Mouse (Mus musculus) embryonic facial prominence, embryonic 14.5 days (tissue): ENCODE results near the gene Ears2. TPM values are rescaled to one million over a fixed set of nuclear protein-coding genes. Genes with fewer than 3 reads are reported as not detected.

ENCODE experiments used
- ATAC-seq: fragments of 200-750 bp; cut with Nextera tagmentation; 2 replicates; pipeline ENCODE4 v1.8.0; 2017; ENCODE audit warnings: low read depth, moderate number of reproducible peaks, moderate TSS enrichment
- DNase-seq: peaks from one replicate; pipeline ENCODE4 v3.0.0-alpha.2; 2015; ENCODE audit warnings: low spot score
- H3K27ac ChIP-seq: fragments of 300-500 bp; sonication (generic); replicated peaks from 2 replicates; pipeline ENCODE4 v1.5.1; 2014; ENCODE audit warnings: low read depth, mild to moderate bottlenecking, low read length, moderate library complexity
- H3K27me3 ChIP-seq: fragments of 300-500 bp; sonication (generic); replicated peaks from 2 replicates; pipeline ENCODE4 v1.6.1; 2014; ENCODE audit warnings: low read length; ENCODE audit not compliant: control insufficient read depth, insufficient read depth
- H3K36me3 ChIP-seq: fragments of 300-500 bp; sonication (generic); 2 replicates; pipeline ENCODE4 v1.6.1; 2014; ENCODE audit warnings: low read length, mixed read lengths; ENCODE audit not compliant: control insufficient read depth, insufficient read depth
- H3K4me1 ChIP-seq: fragments of 300-500 bp; sonication (generic); 2 replicates; pipeline ENCODE4 v1.6.1; 2014; ENCODE audit warnings: antibody characterized with exemption, low read length; ENCODE audit not compliant: control insufficient read depth, insufficient read depth
- H3K4me2 ChIP-seq: fragments of 300-500 bp; sonication (generic); 2 replicates; pipeline ENCODE4 v1.6.1; 2014; ENCODE audit warnings: low read depth, mild to moderate bottlenecking, low read length, moderate library complexity, mixed read lengths
- H3K4me3 ChIP-seq: fragments of 300-500 bp; sonication (generic); 2 replicates; pipeline ENCODE4 v1.5.1; 2014; ENCODE audit warnings: low read depth, mild to moderate bottlenecking, low read length
- H3K9ac ChIP-seq: fragments of 300-500 bp; sonication (generic); 2 replicates; pipeline ENCODE4 v1.6.1; 2014; ENCODE audit warnings: low read depth, mild to moderate bottlenecking, low read length, moderate library complexity, mixed read lengths
- H3K9me3 ChIP-seq: fragments of 300-500 bp; sonication (generic); 2 replicates; pipeline ENCODE4 v1.6.1; 2016; ENCODE audit warnings: low read length; ENCODE audit not compliant: control insufficient read depth
- WGBS: fragments of 180-500 bp; shearing (Covaris S2); extraction: QIAGEN DNeasy Blood & Tissue Kit; methylation state at CpG from one replicate; pipeline ENCODE4 v1.1.7; 2014; 5-methylcytosine and 5-hydroxymethylcytosine counted together
- polyA plus RNA-seq: library from polyadenylated mRNA; unstranded; fragments of >200 nt; fragmentation: Nextera tagmentation; extraction: Ambion mirVana; gene quantifications from 2 replicates; pipeline ENCODE4 v1.2.1, GENCODE M21; 2014

Ears2 gene
- polyA plus RNA-seq, 1 experiment from 2014 or later = 17.3 TPM

GRCm38 (mm10) chr7:122022131-122022530 lies 44.9 kb downstream of the Ears2 start:
- 96% methylated on average over 2 of the region's 2 CpGs for WGBS

GRCm38 (mm10) chr7:122020667-122021354 lies 46.3 kb downstream of the Ears2 start, which contains the start of gene Gga2:
Gene Gga2 (minus strand): TSS chr7:122021222.
- Histone ChIP-seq H3K4me1 (peaks cover 10% of the 10 kb centered on the region), H3K4me3 (peak within 1 kb of the TSS; percentile 82), H3K27me3 (no peaks in the 10 kb centered on the region), H3K9ac (peak within 1 kb of the TSS; percentile 85), H3K27ac (peak within 1 kb of the TSS; percentile 81), H3K36me3 (no peaks in the 10 kb centered on the region), H3K9me3 (no peaks in the 10 kb centered on the region), H3K4me2 (peak within 1 kb of the TSS; percentile 84)
- ATAC-seq (peak; percentile 92), DNase-seq (peak; percentile 93)
- WGBS = 0% methylated on average over 32 of the region's 50 CpGs

More at GRCm38 (mm10) chr7:122022131-122022530, 44.9 kb downstream of the Ears2 start:
- ATAC-seq (no peak), DNase-seq (no peak)
- no peak overlapping the region for H3K4me2 ChIP-seq
- H3K9me3 ChIP-seq = no peaks in the 10 kb centered on the region
- no peak overlapping the region for H3K9ac ChIP-seq
- no peaks in the 10 kb centered on the region for H3K27me3 ChIP-seq
- no peaks in the 10 kb centered on the region for H3K36me3 ChIP-seq
- peaks cover 9% of the 10 kb centered on the region for H3K4me1 ChIP-seq
- H3K27ac ChIP-seq = no peak overlapping the region
- no peak overlapping the region for H3K4me3 ChIP-seq

DNA sequence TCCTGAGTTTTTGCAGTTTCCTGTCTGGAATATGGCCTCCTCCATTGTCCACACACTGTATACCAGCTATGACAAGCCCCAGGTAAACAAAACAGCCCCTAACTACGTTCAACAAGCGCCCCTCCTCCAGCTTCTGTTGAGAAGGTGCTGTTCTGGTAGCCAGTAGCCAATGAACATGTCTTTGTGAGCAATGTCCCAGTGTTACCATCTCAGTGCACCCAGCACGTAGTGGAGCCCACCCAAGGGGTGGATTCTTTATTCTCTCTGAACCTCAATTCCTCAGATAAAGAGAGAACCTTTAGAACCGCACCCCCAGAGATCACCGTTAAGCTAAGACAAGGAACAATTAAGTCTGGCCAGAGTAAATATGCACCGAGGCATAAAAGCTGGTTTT lies 46.8 kb downstream of the Ears2 start:
- Histone ChIP-seq H3K27me3 (no peaks in the 10 kb centered on the region), H3K4me1 (peaks cover 12% of the 10 kb centered on the region), H3K4me2 (peak overlapping the region; percentile 84), H3K9ac (peak overlapping the region; percentile 85), H3K27ac (peak overlapping the region; percentile 81), H3K9me3 (no peaks in the 10 kb centered on the region), H3K36me3 (no peaks in the 10 kb centered on the region), H3K4me3 (peak overlapping the region; percentile 82)
- DNase-seq (no peak), ATAC-seq (peak; percentile 13; the same call in 1 of the 2 replicates)
- 2% methylated on average over 6 of the region's 6 CpGs for WGBS

GRCm38 (mm10) chr7:122018978-122019377 lies 48.1 kb downstream of the Ears2 start:
- WGBS = 81% methylated on average over 7 of the region's 7 CpGs
- H3K27me3 ChIP-seq = no peaks in the 10 kb centered on the region
- H3K36me3 ChIP-seq = no peaks in the 10 kb centered on the region

DNA sequence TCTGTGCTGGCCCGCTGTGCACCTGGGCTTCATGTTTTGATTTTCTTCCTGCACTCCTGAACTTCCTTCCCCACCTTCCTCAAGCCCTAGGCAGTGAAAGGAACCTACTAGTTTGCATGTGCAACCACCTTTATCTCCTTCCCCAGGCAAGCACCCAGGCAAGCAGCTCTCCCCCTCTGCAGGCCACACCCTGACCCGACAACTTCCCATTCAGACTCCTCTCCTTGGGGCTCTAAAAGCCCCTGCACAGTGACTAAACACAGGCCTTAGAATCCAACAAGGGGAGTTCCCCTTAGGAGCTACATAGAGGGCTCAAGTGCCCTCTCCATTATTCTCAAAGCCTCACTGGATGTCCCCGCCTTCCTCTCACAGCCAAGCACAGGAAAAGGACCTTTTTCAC lies 48.8 kb downstream of the Ears2 start:
- peaks cover 12% of the 10 kb centered on the region for H3K4me1 ChIP-seq
- H3K9me3 ChIP-seq = no peaks in the 10 kb centered on the region
- H3K9ac ChIP-seq = no peak overlapping the region
- H3K27me3 ChIP-seq = no peaks in the 10 kb centered on the region
- ATAC-seq (no peak), DNase-seq (no peak)
- no peaks in the 10 kb centered on the region for H3K36me3 ChIP-seq
- no peak overlapping the region for H3K27ac ChIP-seq
- 72% methylated on average over 3 of the region's 3 CpGs for WGBS
- no peak overlapping the region for H3K4me3 ChIP-seq
- H3K4me2 ChIP-seq = peak overlapping the region; percentile 84; the same call in 1 of the 2 replicates

More at GRCm38 (mm10) chr7:122018978-122019377, 48.1 kb downstream of the Ears2 start:
- H3K4me3 ChIP-seq = no peak overlapping the region; the same call in 1 of the 2 replicates
- ATAC-seq = no peak
- no peak overlapping the region for H3K9ac ChIP-seq
- H3K4me2 ChIP-seq = peak overlapping the region; percentile 84
- peaks cover 12% of the 10 kb centered on the region for H3K4me1 ChIP-seq
- H3K9me3 ChIP-seq = no peaks in the 10 kb centered on the region
- no peak for DNase-seq
- H3K27ac ChIP-seq = no peak overlapping the region

GRCm38 (mm10) chr7:122015734-122016133 lies 51.3 kb downstream of the Ears2 start:
- Histone ChIP-seq H3K4me2 (0 out of 2 replicates have a peak overlapping the region, but pooled peaks have one; percentile 5), H3K9me3 (no peaks in the 10 kb centered on the region), H3K27ac (peak overlapping the region; percentile 8; the same call in 1 of the 2 replicates), H3K36me3 (peaks cover 19% of the 10 kb centered on the region), H3K4me1 (peaks cover 12% of the 10 kb centered on the region), H3K4me3 (no peak overlapping the region), H3K9ac (no peak overlapping the region), H3K27me3 (no peaks in the 10 kb centered on the region)
- DNase-seq (no peak), ATAC-seq (no peak)
- 49% methylated on average over 10 of the region's 10 CpGs for WGBS

GRCm38 (mm10) chr7:122015105-122015504 lies 52.0 kb downstream of the Ears2 start:
- Histone ChIP-seq H3K4me2 (0 out of 2 replicates have a peak overlapping the region, but pooled peaks have one; percentile 2), H3K27ac (peak overlapping the region; percentile 8; the same call in 1 of the 2 replicates)
- peak; percentile 71 for DNase-seq

GRCm38 (mm10) chr7:122012949-122013348 lies 54.1 kb downstream of the Ears2 start:
- Histone ChIP-seq H3K4me1 (0 out of 2 replicates have a peak, but pooled peaks cover 3% of the 10 kb centered on the region), H3K9me3 (no peaks in the 10 kb centered on the region), H3K27me3 (no peaks in the 10 kb centered on the region), H3K4me3 (no peak overlapping the region), H3K27ac (no peak overlapping the region), H3K4me2 (no peak overlapping the region), H3K36me3 (peaks cover 45% of the 10 kb centered on the region), H3K9ac (no peak overlapping the region)
- no peak for DNase-seq
- ATAC-seq = no peak
- WGBS = 86% methylated on average over 10 of the region's 10 CpGs

More at GRCm38 (mm10) chr7:122015105-122015504, 52.0 kb downstream of the Ears2 start:
- no peaks in the 10 kb centered on the region for H3K27me3 ChIP-seq
- H3K4me1 ChIP-seq = peaks cover 10% of the 10 kb centered on the region
- no peak overlapping the region for H3K9ac ChIP-seq
- H3K4me3 ChIP-seq = no peak overlapping the region
- no peaks in the 10 kb centered on the region for H3K9me3 ChIP-seq
- ATAC-seq = peak; percentile 54; the same call in 1 of the 2 replicates
- H3K36me3 ChIP-seq = peaks cover 25% of the 10 kb centered on the region
- WGBS = 46% methylated on average over 8 of the region's 8 CpGs
